Mouse (Mus musculus): Measurements from ENCODE around the gene Msh5. TPM values are rescaled to one million over a fixed set of nuclear protein-coding genes. Genes with fewer than 3 reads are reported as not detected.

Msh5 gene
- polyA plus RNA-seq, 1 experiment from 2014 or later, result 3.3 TPM

- Histone ChIP-seq H3K9me3 (no peaks in the 10 kb centered on the region), H3K4me2 (peak within 1 kb of the TSS; percentile 73), H3K4me3 (peak within 1 kb of the TSS; percentile 63), H3K4me1 (peaks cover 23% of the 10 kb centered on the region), H3K9ac (peak within 1 kb of the TSS; percentile 69), H3K27me3 (replicated peaks) (no peaks in the 10 kb centered on the region), H3K36me3 (replicated peaks) (peaks cover 14% of the 10 kb centered on the region; the same call in 1 of the 2 replicates), H3K27ac (peak within 1 kb of the TSS; percentile 96)
- peak; percentile 97 for ATAC-seq (replicated peaks)
- WGBS, result under 1% methylated on average over 56 of the region's 58 CpGs
Measured at GRCm38 (mm10) chr17:34981690-34982180, 64.8 kb downstream of the Msh5 start, which contains the start of gene Lsm2. TSS of gene Lsm2 (plus strand) at chr17:34981862.

- Histone ChIP-seq H3K4me3 (peak overlapping the region; percentile 63), H3K27ac (peak overlapping the region; percentile 96; the same call in 1 of the 2 replicates)
- ATAC-seq (replicated peaks), result no peak
Measured at GRCm38 (mm10) chr17:34980655-34981054, 65.9 kb downstream of the Msh5 start.

DNA sequence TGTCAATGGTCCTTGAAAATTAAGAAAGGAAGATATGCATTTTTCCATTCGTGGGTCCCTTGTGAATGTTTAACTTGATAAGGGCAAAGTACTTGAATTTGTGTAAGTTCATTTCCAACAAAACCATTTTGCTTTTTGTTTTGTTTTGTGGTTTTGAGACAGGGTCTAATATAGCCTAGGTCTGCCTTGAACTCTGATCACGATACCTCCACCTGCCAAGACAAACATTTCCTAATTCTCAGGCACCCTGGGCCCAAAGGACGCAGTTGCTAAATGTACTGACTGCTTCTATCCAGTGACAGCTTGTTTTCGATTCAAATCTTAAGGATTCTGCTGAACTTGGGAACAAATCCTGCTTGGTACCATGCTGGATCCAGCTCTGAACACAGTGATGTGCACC lies 66.9 kb downstream of the Msh5 start:
- Histone ChIP-seq H3K4me2 (no peak overlapping the region), H3K9ac (no peak overlapping the region), H3K9me3 (no peaks in the 10 kb centered on the region), H3K27me3 (replicated peaks) (no peaks in the 10 kb centered on the region), H3K36me3 (replicated peaks) (no peaks in the 10 kb centered on the region), H3K4me1 (peaks cover 23% of the 10 kb centered on the region), H3K4me3 (no peak overlapping the region), H3K27ac (no peak overlapping the region)
- WGBS, result 94% methylated on average over 4 of the region's 4 CpGs
- ATAC-seq (replicated peaks), result no peak

More at GRCm38 (mm10) chr17:34980655-34981054, 65.9 kb downstream of the Msh5 start:
- H3K4me1 ChIP-seq, result peaks cover 23% of the 10 kb centered on the region
- no peaks in the 10 kb centered on the region for H3K9me3 ChIP-seq
- WGBS, result 11% methylated on average over 2 of the region's 2 CpGs
- H3K4me2 ChIP-seq, result peak overlapping the region; percentile 73
- H3K9ac ChIP-seq, result peak overlapping the region; percentile 69
- peaks cover 5% of the 10 kb centered on the region; the same call in 1 of the 2 replicates for H3K36me3 ChIP-seq (replicated peaks)
- no peaks in the 10 kb centered on the region for H3K27me3 ChIP-seq (replicated peaks)

Other genes with a start within 250 kb of the Msh5 start
- not detected in 2 replicates for gene Cyp21a1, start 242.2 kb downstream of the Msh5 start, polyA plus RNA-seq (2015; fragmentation: Nextera tagmentation; extraction: Ambion mirVana)
- gene Stk19, start 209.8 kb downstream of the Msh5 start, polyA plus RNA-seq (2015; fragmentation: Nextera tagmentation; extraction: Ambion mirVana), result 41.2 and 50.4 TPM in 2 replicates
- 75.0 and 79.1 TPM in 2 replicates for gene Dxo, start 209.7 kb downstream of the Msh5 start, polyA plus RNA-seq (2015; fragmentation: Nextera tagmentation; extraction: Ambion mirVana)
- 67.4 and 73.8 TPM in 2 replicates for gene Skiv2l, start 196.5 kb downstream of the Msh5 start, polyA plus RNA-seq (2015; fragmentation: Nextera tagmentation; extraction: Ambion mirVana)
- 76.3 and 82.3 TPM in 2 replicates for gene Nelfe, start 196.4 kb downstream of the Msh5 start, polyA plus RNA-seq (2015; fragmentation: Nextera tagmentation; extraction: Ambion mirVana)
- 2.6 and 3.3 TPM in 2 replicates for gene Cfb, start 184.2 kb downstream of the Msh5 start, polyA plus RNA-seq (2015; fragmentation: Nextera tagmentation; extraction: Ambion mirVana)
- 17.4 and 17.5 TPM in 2 replicates for gene Zbtb12, start 167.3 kb downstream of the Msh5 start, polyA plus RNA-seq (2015; fragmentation: Nextera tagmentation; extraction: Ambion mirVana)
- gene Gm20547, start 164.7 kb downstream of the Msh5 start, polyA plus RNA-seq (2015; fragmentation: Nextera tagmentation; extraction: Ambion mirVana), result 0.18 TPM in 1 of 2 replicates, not detected in the other
- gene C2, start 148.5 kb downstream of the Msh5 start, polyA plus RNA-seq (2015; fragmentation: Nextera tagmentation; extraction: Ambion mirVana), result 2.1 and 3.1 TPM in 2 replicates
- 113 and 119 TPM in 2 replicates for gene Ehmt2, start 148.3 kb downstream of the Msh5 start, polyA plus RNA-seq (2015; fragmentation: Nextera tagmentation; extraction: Ambion mirVana)
- not detected in 2 replicates for gene Slc44a4, start 132.3 kb downstream of the Msh5 start, polyA plus RNA-seq (2015; fragmentation: Nextera tagmentation; extraction: Ambion mirVana)
- gene Neu1, start 115.5 kb downstream of the Msh5 start, polyA plus RNA-seq (2015; fragmentation: Nextera tagmentation; extraction: Ambion mirVana), result 36.1 and 41.1 TPM in 2 replicates
- 0.24 and 0.31 TPM in 2 replicates for gene Hspa1b, start 87.5 kb downstream of the Msh5 start, polyA plus RNA-seq (2015; fragmentation: Nextera tagmentation; extraction: Ambion mirVana)
- not detected in 2 replicates for gene Gm20481, start 76.8 kb downstream of the Msh5 start, polyA plus RNA-seq (2015; fragmentation: Nextera tagmentation; extraction: Ambion mirVana)
- gene Hspa1a, start 74.6 kb downstream of the Msh5 start, polyA plus RNA-seq (2015; fragmentation: Nextera tagmentation; extraction: Ambion mirVana), result 12.7 and 13.3 TPM in 2 replicates
- gene Hspa1l, start 74.0 kb downstream of the Msh5 start, polyA plus RNA-seq (2015; fragmentation: Nextera tagmentation; extraction: Ambion mirVana), result 1.2 and 1.5 TPM in 2 replicates
- 103 and 111 TPM in 2 replicates for gene Lsm2, start 64.9 kb downstream of the Msh5 start, polyA plus RNA-seq (2015; fragmentation: Nextera tagmentation; extraction: Ambion mirVana)
- 63.1 and 70.2 TPM in 2 replicates for gene Vars, start 45.8 kb downstream of the Msh5 start, polyA plus RNA-seq (2015; fragmentation: Nextera tagmentation; extraction: Ambion mirVana)
- gene Vwa7, start 30.2 kb downstream of the Msh5 start, polyA plus RNA-seq (2015; fragmentation: Nextera tagmentation; extraction: Ambion mirVana), result 0.06 and 0.15 TPM in 2 replicates
- gene Sapcd1, start 18.7 kb downstream of the Msh5 start, polyA plus RNA-seq (2015; fragmentation: Nextera tagmentation; extraction: Ambion mirVana), result 2.5 and 2.7 TPM in 2 replicates
- gene Clic1, start 3.2 kb upstream of the Msh5 start, polyA plus RNA-seq (2015; fragmentation: Nextera tagmentation; extraction: Ambion mirVana), result 62.4 and 72.1 TPM in 2 replicates
- 337 and 380 TPM in 2 replicates for gene Ddah2, start 12.3 kb upstream of the Msh5 start, polyA plus RNA-seq (2015; fragmentation: Nextera tagmentation; extraction: Ambion mirVana)
- 0.31 TPM in 1 of 2 replicates, not detected in the other for gene Ly6g6c, start 18.6 kb upstream of the Msh5 start, polyA plus RNA-seq (2015; fragmentation: Nextera tagmentation; extraction: Ambion mirVana)
- gene Mpig6b, start 19.4 kb upstream of the Msh5 start, polyA plus RNA-seq (2015; fragmentation: Nextera tagmentation; extraction: Ambion mirVana), result 0.21 and 0.43 TPM in 2 replicates
- 0.21 and 0.32 TPM in 2 replicates for gene Ly6g6e, start 30.2 kb upstream of the Msh5 start, polyA plus RNA-seq (2015; fragmentation: Nextera tagmentation; extraction: Ambion mirVana)
- 1.9 and 2.5 TPM in 2 replicates for gene Ly6g6d, start 31.3 kb upstream of the Msh5 start, polyA plus RNA-seq (2015; fragmentation: Nextera tagmentation; extraction: Ambion mirVana)
- not detected in 2 replicates for gene Ly6g6f, start 38.9 kb upstream of the Msh5 start, polyA plus RNA-seq (2015; fragmentation: Nextera tagmentation; extraction: Ambion mirVana)
- gene Abhd16a, start 42.5 kb upstream of the Msh5 start, polyA plus RNA-seq (2015; fragmentation: Nextera tagmentation; extraction: Ambion mirVana), result 105 and 113 TPM in 2 replicates
- gene Ly6g5c, start 61.5 kb upstream of the Msh5 start, polyA plus RNA-seq (2015; fragmentation: Nextera tagmentation; extraction: Ambion mirVana), result not detected in 2 replicates
- 1.1 and 2.2 TPM in 2 replicates for gene Ly6g5b, start 68.7 kb upstream of the Msh5 start, polyA plus RNA-seq (2015; fragmentation: Nextera tagmentation; extraction: Ambion mirVana)
- gene Gpank1, start 74.7 kb upstream of the Msh5 start, polyA plus RNA-seq (2015; fragmentation: Nextera tagmentation; extraction: Ambion mirVana), result 25.9 and 28.9 TPM in 2 replicates
- 316 and 319 TPM in 2 replicates for gene Csnk2b, start 75.3 kb upstream of the Msh5 start, polyA plus RNA-seq (2015; fragmentation: Nextera tagmentation; extraction: Ambion mirVana)
- gene D17H6S53E, start 79.6 kb upstream of the Msh5 start, polyA plus RNA-seq (2015; fragmentation: Nextera tagmentation; extraction: Ambion mirVana), result 8.3 and 9.6 TPM in 2 replicates
- gene Apom, start 85.3 kb upstream of the Msh5 start, polyA plus RNA-seq (2015; fragmentation: Nextera tagmentation; extraction: Ambion mirVana), result 0.56 and 1.4 TPM in 2 replicates
- 82.9 and 83.4 TPM in 2 replicates for gene Bag6, start 88.4 kb upstream of the Msh5 start, polyA plus RNA-seq (2015; fragmentation: Nextera tagmentation; extraction: Ambion mirVana)
- gene Prrc2a, start 118.2 kb upstream of the Msh5 start, polyA plus RNA-seq (2015; fragmentation: Nextera tagmentation; extraction: Ambion mirVana), result 188 and 203 TPM in 2 replicates
- gene Aif1, start 129.3 kb upstream of the Msh5 start, polyA plus RNA-seq (2015; fragmentation: Nextera tagmentation; extraction: Ambion mirVana), result 7.3 and 8.2 TPM in 2 replicates
- gene Lst1, start 141.7 kb upstream of the Msh5 start, polyA plus RNA-seq (2015; fragmentation: Nextera tagmentation; extraction: Ambion mirVana), result 7.6 and 9.2 TPM in 2 replicates
- 0.58 and 0.78 TPM in 2 replicates for gene Ltb, start 147.7 kb upstream of the Msh5 start, polyA plus RNA-seq (2015; fragmentation: Nextera tagmentation; extraction: Ambion mirVana)
- not detected in 2 replicates for gene Tnf, start 155.3 kb upstream of the Msh5 start, polyA plus RNA-seq (2015; fragmentation: Nextera tagmentation; extraction: Ambion mirVana)
- gene Lta, start 158.6 kb upstream of the Msh5 start, polyA plus RNA-seq (2015; fragmentation: Nextera tagmentation; extraction: Ambion mirVana), result 0.32 and 0.69 TPM in 2 replicates
- gene Gm16181, start 174.1 kb upstream of the Msh5 start, polyA plus RNA-seq (2015; fragmentation: Nextera tagmentation; extraction: Ambion mirVana), result 1.6 TPM in 1 of 2 replicates, not detected in the other
- 94.4 and 100 TPM in 2 replicates for gene Atp6v1g2, start 186.9 kb upstream of the Msh5 start, polyA plus RNA-seq (2015; fragmentation: Nextera tagmentation; extraction: Ambion mirVana)
- 11.7 and 11.8 TPM in 2 replicates for gene Nfkbil1, start 189.0 kb upstream of the Msh5 start, polyA plus RNA-seq (2015; fragmentation: Nextera tagmentation; extraction: Ambion mirVana)
- 379 and 391 TPM in 2 replicates for gene Ddx39b, start 195.0 kb upstream of the Msh5 start, polyA plus RNA-seq (2015; fragmentation: Nextera tagmentation; extraction: Ambion mirVana)
- 93.4 and 105 TPM in 2 replicates for gene H2-D1, start 216.0 kb upstream of the Msh5 start, polyA plus RNA-seq (2015; fragmentation: Nextera tagmentation; extraction: Ambion mirVana)